Mouse (Mus musculus): Measurements from ENCODE around the gene Zbtb44. TPM values are rescaled to one million over a fixed set of nuclear protein-coding genes. Genes with fewer than 3 reads are reported as not detected.
A peak's percentile ranks its signal among the peaks of the same experiment; 100 is the strongest.

Gene Zbtb44
- total RNA-seq, 4 experiments from 2014 or later: 44.8 to 62.2 (median 51.1) TPM

DNA sequence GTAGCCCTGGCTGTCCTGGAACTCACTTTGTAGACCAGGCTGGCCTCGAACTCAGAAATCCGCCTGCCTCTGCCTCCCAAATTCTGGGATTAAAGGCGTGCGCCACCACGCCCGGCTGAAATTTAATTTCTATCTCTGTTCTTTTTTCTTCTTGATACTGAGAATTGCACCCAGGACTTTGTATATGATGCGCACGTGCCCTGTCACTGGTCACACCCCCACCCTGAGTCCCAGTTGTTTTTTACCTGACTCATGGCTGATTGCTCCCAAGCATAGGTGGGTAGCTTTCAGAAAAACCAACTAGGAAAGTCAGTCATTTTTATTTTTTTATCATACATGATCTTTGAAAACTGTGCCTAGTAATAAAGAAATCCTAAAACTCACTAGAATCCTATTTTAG lies 40.3 kb downstream of the Zbtb44 start:
- no peak for DNase-seq

DNA sequence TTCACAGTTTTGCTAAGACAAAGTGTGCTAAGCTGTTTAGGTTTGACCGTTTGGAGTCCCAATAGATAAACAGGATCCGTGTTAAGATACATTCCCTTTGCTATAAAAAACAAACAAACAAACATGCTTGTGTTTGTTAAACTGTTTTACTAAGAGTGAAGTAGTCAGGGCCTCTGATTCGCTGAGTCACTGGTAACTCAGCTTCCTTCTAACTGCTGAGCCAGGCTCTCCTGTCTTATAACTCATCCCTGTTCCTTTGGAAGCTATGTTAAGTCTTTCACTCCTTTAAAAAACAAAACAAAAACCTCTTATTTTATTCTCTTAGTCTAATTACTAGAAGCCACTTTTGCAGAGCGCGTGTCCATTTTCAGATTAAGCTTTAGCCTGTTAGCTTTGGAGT lies 41.8 kb downstream of the Zbtb44 start:
- DNase-seq: no peak

DNA sequence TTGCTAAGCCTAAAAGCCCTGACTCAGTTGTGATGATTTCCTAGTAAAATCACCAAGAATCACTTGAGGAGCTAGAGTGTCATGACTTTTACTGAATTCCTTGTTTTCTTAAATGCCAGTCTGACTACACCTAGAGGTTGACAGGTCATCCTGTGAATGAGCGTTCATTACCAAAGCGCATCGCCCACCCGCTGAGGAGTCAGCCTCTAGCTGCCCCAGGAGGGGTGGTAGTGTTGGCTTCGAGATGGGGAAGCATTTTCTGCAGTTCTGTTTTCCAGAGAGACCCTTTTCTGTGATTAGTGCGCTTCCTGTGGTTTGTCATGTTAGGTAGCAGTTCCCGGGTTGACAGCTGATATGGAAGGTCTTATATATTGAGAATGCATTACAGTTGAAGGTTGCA lies 43.4 kb downstream of the Zbtb44 start:
- DNase-seq: no peak

DNA sequence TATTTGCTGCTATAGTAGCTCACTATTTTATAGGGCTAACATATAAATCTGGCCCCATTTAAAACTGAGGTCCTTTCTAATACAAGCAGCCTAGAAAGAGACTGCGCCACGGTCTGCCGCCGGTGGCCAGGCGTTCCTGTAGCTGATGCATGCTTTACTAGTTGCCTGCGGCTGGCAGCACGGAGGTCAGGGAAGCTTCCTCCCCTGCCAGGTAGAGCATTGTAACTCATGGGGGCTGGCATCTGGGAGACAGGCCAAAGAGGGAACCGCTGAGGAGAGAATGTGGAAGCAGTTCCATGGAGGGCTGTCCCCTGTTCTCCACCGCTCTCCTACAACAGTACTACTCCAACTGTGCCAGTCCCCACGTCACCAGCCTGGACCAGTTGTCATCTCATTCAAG lies 44.4 kb downstream of the Zbtb44 start:
- no peak for DNase-seq

DNA sequence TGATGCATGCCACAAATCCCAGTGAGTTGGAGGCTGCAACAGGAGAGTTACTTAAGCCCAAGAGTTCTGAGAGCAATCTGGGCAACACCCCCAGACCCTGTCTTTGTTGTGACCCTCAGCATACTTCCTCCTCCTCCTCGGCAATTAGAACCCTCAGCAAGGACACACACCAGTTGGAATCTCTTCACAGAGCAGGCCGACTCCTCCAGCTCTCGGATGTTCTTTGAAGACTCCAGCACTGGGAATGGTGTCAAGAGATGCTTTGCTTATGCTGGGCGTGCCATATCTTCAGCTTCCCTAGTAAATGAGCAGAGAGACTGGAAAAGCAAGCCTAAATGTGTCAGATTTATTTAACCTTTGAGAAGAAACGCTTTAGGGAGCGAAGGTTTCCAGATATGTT lies 50.3 kb downstream of the Zbtb44 start:
- no peak for DNase-seq

DNA sequence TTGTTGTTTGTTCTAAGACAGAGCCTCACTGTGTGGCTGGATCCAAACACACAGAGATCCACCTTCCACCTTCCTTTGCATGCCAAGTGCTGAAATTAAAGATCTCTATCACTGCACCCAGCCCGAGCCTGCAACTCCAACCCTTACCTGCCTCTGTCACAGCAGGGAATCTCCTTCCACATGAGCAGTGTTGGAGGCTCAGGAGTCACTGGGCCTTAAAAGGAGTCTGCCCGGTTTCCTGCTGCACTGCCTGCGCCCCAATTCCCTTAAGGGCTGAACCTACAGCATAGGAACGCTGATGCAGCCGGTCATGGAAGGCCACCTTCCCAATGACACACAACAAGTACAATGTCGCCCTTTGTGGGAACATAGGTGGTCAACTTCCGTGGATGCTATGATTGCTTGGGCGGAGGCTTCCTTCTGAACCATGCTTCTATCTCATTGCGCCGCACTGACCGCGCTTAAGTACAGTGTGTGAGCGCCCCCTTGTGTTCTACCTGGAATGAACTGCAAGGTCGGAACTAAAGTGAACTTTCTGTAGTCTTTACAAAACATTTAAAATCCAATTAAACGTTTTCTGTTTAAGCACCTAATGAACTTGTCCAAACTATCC lies 51.7 kb downstream of the Zbtb44 start:
- DNase-seq: peak; percentile 47

DNA sequence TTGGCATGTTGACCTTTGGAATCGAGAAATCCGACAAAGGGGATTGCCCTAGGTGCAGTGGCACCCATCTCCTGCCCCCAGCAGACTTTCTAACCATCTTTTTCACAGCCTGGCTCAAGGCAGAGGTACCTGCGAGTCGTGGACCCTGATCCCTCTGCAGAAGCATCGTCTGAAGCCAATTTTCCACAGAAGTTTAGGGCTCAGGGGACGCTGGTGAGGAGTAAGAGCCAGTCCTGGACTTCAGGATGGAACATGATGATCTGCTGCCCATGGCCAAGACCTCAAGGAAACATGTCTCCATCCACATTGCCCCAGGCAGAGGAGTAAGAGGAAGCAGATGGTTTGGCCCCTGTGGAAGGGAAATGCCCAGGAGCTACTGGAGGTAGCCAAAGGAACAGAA lies 52.3 kb downstream of the Zbtb44 start:
- DNase-seq: no peak

DNA sequence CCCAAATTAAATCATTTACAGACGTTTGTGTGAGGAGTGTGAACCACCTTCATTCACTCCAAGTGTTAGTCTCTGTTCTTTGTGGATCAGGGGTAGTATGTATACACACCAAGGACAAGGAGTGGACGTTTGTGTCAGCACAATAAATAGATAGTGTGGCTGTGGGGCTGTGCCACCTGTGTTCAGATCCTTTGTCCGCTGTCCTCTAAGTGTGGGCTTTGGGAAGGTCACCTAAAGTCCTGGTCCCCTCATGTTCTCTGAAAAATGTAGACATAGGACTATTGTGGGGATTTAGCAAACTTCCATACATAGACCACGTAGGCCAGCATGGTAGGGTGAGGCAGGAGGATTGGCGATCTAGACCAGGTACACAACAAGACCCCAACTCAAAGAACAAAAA lies 55.1 kb downstream of the Zbtb44 start:
- DNase-seq: no peak

DNA sequence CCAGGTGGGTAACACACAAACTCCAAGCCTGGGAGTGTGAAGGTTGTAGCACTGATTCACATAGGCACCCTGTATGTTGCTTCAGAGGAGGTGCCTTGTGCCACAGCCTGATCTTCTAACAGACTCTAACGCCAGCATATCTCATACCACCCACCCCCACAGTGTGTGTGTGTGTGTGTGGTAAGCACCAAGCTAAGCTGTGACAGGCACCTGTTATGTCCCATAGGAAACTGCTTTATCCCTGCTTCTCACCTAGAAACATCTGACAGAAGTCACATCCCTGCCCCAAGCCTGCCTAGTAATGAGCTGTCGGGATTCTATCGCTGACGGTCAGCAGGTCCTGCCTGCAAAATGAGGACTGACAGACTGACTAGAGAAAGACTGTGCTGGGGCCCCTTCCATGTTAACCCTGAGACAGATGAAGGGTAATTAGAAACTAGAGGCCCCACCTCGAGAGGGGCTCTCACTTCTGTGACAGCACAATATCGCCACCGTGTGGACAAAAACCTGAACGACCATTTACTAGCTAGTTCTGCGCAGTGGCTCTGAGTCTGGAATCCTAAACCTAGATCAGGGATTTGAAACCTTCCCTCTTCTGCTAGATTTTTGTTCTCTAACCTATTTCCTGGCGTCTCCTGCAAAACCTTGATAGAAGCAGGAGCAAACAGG lies 55.8 kb downstream of the Zbtb44 start:
- no peak for DNase-seq

DNA sequence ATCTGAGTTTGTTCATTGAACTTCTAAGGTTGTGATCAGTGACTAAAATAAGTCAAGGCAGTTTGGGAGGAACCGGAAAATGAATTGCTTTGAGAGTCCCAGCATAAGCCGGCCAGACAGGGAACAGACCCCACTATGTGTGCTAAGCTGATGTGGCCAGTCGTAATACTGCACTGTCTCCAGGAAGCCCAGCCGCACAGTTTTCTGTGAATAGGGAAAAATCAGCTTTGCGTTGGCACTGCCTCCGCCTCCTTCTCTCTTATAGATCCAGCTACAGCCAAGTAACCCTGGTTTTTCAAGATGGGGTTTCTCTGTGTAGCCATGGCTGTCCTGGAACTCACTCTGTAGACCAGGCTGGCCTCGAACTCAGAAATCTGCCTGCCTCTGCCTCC lies 56.3 kb downstream of the Zbtb44 start:
- no peak for DNase-seq

DNA sequence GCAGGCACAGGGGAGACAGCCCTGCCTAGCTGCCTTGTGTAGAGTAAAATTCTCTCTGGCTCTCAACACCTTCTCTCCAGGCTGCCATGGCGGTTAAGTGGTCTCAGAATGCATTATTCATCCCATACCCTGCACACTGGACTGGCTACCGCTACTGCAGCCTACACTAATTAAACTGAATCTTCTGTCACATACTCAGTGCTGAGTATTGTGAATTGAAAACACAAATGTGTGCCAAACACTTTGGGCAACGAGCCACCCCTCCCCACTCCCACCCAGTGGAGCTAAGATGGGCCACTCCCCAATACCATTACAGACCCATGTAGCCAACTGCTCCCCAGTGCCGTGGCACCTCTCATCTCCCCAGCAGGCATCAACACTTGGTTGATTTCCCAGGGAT lies 57.0 kb downstream of the Zbtb44 start:
- no peak for DNase-seq

DNA sequence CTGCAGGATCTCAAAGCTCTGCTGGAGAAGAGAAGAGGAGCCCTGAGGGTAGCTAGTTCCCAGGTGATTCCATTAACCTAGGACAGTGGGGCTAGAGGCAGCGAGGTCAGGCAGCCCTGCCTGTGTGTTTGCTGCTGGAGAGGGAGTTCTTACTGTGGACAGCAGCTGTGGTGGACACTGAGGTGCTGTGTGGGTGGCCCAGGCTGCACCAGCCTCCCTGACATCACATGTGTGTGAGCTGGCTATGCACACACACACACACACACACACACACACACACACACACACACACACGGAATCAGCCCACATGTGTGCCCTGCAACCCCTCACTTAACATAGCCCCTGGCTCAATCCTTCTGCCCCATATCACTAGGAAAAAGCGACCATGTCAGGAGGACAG lies 57.7 kb downstream of the Zbtb44 start:
- DNase-seq: no peak

DNA sequence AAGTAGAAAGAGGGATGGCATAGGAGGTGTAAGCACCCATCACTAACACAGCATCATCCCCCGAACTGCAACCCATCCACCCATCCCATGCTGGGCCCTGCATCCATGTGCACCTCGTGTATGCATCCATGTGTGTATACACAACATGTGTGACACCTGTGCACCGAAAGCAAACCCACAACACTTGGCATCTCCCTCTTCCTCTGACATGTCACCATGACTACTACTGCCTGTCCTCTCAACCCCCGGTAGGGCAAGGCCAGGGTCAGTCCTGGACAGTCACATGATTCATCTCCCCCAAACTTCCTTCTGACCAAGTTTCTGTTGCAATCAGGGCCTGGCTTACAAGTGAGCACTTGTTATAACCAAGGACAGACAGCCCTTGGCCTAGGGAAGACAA lies 58.4 kb downstream of the Zbtb44 start:
- peak; percentile 79 for DNase-seq

DNA sequence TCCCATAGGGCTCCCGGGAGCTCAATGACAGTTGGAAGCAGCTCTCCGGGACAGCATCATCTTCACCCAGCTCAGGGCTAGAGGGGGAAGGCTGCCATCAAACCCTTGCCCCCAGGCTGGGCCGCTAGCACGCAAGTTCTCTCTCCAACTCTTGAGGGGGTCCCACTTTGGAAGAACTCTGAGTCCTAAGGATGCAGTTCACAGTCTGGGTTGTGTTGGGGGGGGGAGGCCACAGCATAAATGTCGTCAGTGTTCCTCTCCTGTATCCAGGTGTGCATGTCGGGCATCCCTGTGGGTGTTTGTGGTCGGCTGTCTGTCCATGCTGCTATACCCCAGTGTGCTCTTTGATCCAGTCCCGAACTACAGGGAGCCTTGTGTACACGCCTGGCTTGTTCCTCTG lies 59.1 kb downstream of the Zbtb44 start:
- DNase-seq: no peak

DNA sequence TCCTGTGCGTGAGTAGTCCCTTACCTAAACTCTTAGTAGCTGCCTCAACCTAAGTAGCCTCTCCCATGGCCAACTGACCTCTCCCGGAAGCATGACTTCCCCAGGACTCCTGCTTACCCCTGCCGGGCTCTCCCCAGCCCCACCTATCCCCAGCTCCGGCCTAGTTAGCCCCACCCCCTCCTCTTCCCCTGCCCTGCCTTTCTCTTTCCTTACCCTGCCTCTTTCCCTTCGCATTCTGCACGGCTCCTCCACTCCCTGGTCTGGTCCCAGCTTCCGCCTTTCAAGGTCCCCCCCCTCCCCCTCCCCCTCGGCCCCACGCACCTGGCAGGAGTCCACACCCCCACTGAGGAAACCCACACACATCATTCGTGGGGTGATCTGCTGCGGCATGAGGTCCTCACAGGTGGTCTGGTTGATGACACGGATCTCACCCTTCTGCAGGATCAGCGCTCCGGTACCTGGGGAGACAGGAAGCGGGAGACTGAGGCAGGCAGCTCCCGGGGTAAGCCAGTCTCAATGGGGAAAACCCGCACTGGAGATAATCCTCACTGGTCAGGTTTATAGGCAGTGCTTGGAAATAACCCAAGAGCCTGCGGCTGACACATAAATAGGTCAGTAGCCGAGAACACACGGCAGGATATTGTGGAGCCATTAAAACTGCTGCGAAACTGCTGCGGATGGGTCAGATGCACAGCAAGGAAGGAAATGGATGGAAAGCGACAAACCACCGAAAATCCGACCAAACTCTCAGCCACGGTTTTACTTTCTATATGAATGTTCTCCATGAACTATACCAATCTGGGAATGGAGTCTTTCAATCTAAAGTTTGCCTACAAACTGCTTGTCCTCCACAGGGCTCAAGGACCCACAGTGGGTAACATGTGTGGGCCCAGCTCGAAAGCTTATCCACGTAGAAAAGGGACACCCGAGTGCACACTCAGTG lies 59.9 kb downstream of the Zbtb44 start:
- no peak for DNase-seq

DNA sequence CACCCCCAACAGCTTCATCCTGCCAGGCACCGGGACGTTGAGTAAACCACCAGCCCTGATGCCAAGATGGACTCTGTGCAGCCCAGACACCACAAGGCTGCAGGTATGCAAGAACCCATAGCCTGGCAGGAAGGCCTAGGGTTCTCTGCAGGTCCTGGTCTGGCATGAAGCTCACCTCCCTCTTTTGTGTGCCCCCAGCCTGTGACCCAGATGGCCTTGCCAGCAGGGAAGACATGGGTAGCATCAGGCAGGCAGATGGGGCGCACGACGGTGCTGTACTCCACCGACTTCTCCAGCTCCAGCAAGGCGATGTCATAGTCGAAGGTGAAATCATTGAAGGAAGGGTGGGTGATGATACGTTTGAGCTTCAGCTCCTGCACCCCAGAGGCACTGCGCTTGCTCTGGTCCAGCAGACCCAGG lies 60.7 kb downstream of the Zbtb44 start:
- no peak for DNase-seq

DNA sequence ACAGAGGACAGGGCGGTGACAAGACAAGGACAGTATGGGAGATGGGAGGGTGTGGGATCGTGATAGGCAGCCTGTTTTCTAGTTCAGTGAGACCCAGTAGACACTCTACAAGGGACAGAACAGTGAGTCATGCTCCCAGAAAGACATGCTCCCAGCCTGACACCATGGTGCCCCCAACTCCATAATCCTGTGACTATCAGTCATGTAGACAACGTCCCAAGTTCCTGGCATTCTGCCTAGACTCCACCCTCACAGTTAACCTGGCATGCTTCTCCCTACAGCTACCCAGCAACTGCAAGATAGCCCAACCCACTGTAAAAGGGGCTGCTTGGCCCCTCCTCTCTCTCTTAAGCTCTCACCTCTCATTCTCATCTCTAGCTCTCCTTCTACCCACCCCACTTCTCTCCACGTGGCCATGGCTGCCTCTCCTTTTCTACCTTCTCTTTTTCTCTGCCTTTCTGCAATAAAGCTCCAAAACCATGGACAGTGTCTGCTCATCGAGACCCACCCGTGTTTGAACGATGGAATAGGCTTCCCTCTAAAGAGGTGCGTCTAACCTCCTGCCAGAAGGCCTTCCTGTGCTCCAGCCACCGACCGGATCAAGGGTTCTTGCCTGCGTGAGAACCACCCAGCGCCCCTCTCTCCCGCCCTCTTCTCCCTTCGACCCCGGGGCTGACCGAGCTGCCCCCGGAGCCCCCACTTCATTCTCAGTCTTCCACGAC lies 61.8 kb downstream of the Zbtb44 start:
- DNase-seq: no peak

DNA sequence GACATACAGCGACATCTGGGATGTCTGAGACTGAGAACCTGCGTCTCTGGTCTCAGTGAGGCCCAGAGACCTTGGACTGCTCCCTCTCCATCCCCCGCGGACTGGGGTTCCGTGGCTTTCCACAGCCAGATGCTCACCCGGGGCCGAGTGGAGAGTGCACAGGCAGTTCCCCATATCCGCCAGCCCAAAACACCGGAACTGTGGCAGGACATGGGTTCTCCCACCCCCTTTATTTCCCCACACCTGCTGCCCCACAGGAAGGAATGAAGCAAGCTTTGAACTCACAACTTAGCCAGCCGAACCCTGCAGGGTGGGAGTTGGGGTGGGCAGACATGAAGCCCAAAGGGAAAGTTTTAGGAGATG lies 62.4 kb downstream of the Zbtb44 start:
- no peak for DNase-seq

DNA sequence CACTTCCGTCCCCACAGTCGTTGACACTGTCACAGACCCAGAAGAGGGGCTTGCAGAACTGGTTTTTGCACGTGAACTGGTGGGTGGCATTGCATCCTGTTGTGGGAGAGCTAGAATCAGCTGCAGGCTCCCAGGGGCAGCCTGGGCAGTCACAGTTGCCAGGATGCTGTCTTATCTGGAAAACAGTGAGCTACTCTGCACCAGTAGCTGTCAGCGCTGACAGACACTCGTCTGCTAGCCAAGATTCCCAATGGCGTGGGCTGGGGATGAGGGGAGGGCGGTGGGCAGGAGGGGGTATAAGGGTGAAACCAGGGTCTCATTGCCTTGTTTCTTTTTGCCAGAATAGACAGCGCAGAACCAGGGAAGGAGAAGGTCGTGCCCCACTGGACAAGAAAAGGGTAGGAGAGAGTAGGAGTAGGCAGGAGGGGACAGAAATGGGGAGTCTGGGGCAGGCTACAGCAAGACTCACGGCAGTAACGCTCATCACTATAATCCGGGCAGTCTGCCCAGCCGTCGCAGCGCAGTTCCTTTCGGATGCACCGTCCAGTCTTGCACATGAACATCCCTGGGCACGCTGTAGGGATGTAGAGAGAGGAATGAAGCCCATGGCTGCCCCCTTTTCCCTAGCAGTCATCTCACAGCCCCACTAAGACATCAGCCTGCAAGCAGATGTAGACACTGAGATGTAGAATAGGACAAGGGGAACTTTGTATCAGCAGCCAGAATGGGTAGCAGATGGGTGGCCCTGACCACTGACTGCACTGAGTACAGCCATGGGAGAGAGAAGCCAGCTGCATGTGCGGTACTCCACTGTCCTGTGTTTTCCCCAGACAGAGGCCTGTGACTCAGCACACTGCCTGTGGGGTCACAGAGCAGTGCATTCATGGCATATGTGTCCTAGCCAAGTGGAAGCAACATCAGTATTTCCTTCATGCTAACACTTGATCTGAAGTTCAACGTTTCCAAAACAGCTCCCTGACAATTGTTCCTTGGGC lies 66.9 kb downstream of the Zbtb44 start:
- DNase-seq: no peak

DNA sequence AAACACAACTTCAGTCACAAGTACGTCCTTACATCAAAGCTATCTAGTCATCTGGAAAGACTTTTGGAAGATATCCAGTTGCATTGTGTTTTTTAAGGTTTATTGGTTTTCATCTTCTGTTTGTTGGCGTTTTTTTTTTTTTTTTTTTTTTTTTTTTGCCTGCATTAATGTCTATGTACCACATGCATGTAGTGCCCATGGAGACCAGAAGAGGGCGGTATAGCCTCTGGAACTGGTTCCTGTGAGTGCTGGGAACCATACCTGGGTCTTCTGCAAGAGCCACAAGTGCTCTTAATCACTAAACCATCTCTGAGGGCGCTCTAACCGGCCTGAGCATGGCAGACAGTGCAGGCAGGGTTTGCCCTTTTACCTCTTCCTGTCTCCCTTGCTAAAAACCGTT lies 67.7 kb downstream of the Zbtb44 start:
- no peak for DNase-seq

DNA sequence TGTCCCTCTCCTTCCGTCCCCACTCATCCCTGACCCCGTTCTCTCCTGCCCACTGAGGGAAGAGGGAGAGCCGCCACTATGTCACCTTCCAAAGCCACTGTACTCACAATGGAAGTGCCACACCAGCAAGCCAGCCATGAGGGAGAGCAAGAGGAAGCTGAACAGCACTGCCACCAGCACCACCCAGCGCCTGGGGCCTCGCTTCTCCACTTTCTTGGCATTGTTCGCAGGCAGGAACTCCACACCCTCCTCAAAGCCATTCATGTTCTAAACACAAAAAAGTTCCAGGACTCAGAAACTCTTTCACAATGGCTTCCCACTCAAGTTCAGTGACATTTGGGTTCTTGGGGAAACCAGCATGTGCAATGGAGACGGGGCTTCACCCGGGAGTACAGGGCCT lies 78.0 kb downstream of the Zbtb44 start:
- no peak for DNase-seq

DNA sequence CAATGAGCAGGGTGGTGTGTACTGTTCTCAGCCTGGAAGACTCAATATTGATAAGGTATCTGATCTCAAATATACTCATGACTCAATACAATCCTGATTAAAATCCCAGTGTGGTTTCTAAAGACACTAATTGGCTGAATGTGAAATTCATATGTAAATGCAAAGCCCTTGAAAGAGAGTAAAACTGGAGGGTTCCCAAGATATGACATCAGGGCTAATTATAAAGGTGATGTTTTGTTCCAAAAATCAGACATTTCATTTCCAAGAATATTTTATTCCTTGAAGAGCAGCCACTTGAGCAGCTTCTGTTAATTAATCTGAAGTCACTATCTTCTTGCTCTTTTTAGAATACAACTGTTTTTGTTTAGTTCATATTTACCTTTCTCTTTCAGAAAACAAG lies 85.1 kb downstream of the Zbtb44 start:
- no peak for DNase-seq
